Mouse (Mus musculus) thymus, adult 2 months (tissue): ENCODE measurements around the gene Spef1.

Source experiments
- CTCF ChIP-seq: fragments of 200-500 bp; IDR thresholded peaks from 2 replicates; pipeline ENCODE4 v1.5.1; 2012; ENCODE audit warnings: mild to moderate bottlenecking, control low read depth, low read length, moderate library complexity, borderline replicate concordance; ENCODE audit not compliant: control insufficient read depth, poor library complexity, insufficient read depth; ENCODE audit errors: extremely low read depth
- POLR2A ChIP-seq: fragments of 200-500 bp; IDR thresholded peaks from 2 replicates; pipeline ENCODE4 v1.6.1; 2012; ENCODE audit warnings: mild to moderate bottlenecking, low read length, control low read depth, moderate library complexity; ENCODE audit not compliant: control insufficient read depth, poor library complexity, insufficient read depth; ENCODE audit errors: extremely low read depth

DNA sequence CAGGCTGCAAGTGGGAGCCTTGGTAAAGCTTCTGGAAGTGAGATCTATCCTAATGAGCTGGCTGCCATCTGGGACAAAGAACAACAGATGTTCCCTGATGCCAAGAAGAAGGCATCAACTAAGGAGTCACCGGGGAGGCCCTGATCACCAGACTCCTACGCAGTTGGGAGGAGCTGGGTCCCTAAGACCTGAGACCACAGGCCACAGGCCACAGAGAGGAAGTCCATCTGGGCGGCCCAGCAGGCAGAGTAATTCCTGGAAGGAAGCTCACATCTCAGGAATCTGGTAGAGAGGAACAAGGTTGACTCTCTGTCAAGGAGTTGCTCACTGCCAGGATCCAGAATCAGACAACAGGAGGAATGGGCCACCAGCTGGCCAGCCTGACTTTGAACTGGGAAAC is 62.9 kb downstream of the Spef1 start:
- TF ChIP-seq CTCF (no peak), POLR2A (no peak)
